Mouse (Mus musculus) heart, embryonic 11.5 days (tissue): Measurements from ENCODE around the gene Sergef. TPM values are rescaled to one million over a fixed set of nuclear protein-coding genes. Genes with fewer than 3 reads are reported as not detected.

ENCODE experiments used
- ATAC-seq: fragments of 200-750 bp; cut with Nextera tagmentation; replicated peaks from 2 replicates; pipeline ENCODE4 v1.8.0; 2017; ENCODE audit warnings: moderate library complexity; ENCODE audit not compliant: insufficient number of reproducible peaks, low FRiP score, low TSS enrichment
- H3K27ac ChIP-seq: fragments of 300-500 bp; sonication (generic); 2 replicates; pipeline ENCODE4 v1.5.1; 2014; ENCODE audit warnings: mild to moderate bottlenecking, low read depth, low read length
- H3K27me3 ChIP-seq: fragments of 300-500 bp; sonication (generic); 2 replicates; pipeline ENCODE4 v1.6.1; 2014; ENCODE audit warnings: mild to moderate bottlenecking, low read length, mixed read lengths; ENCODE audit not compliant: control insufficient read depth, insufficient read depth
- H3K36me3 ChIP-seq: fragments of 300-500 bp; sonication (generic); 2 replicates; pipeline ENCODE4 v1.6.1; 2014; ENCODE audit warnings: mild to moderate bottlenecking, low read length, moderate library complexity, mixed read lengths; ENCODE audit not compliant: control insufficient read depth, insufficient read depth
- H3K4me1 ChIP-seq: fragments of 300-500 bp; sonication (generic); 2 replicates; pipeline ENCODE4 v1.6.1; 2014; ENCODE audit warnings: low read length; ENCODE audit not compliant: control insufficient read depth, insufficient read depth
- H3K4me2 ChIP-seq: fragments of 300-500 bp; sonication (generic); 2 replicates; pipeline ENCODE4 v1.6.1; 2014; ENCODE audit warnings: mild to moderate bottlenecking, moderate library complexity
- H3K4me3 ChIP-seq: fragments of 300-500 bp; sonication (generic); 2 replicates; pipeline ENCODE4 v1.5.1; 2014; ENCODE audit warnings: low read depth, low read length
- H3K9ac ChIP-seq: fragments of 300-500 bp; sonication (generic); 2 replicates; pipeline ENCODE4 v1.6.1; 2014; ENCODE audit warnings: mild to moderate bottlenecking, low read depth, low read length, moderate library complexity
- H3K9me3 ChIP-seq: fragments of 300-500 bp; sonication (generic); replicated peaks from 2 replicates; pipeline ENCODE4 v1.6.1; 2016; ENCODE audit warnings: low read length; ENCODE audit not compliant: control insufficient read depth
- WGBS: fragments of 180-500 bp; shearing (Covaris S2); extraction: QIAGEN DNeasy Blood & Tissue Kit; methylation state at CpG from one replicate; pipeline ENCODE4 v1.1.7; 2014; ENCODE audit not compliant: insufficient replicate concordance; 5-methylcytosine and 5-hydroxymethylcytosine counted together
- polyA plus RNA-seq: library from polyadenylated mRNA; unstranded; fragments of >200 nt; fragmentation: Nextera tagmentation; extraction: Ambion mirVana; gene quantifications from 2 replicates; pipeline ENCODE4 v1.2.1, GENCODE M21; 2014

The Sergef gene
- polyA plus RNA-seq, 1 experiment from 2014 or later = 11.6 TPM

DNA sequence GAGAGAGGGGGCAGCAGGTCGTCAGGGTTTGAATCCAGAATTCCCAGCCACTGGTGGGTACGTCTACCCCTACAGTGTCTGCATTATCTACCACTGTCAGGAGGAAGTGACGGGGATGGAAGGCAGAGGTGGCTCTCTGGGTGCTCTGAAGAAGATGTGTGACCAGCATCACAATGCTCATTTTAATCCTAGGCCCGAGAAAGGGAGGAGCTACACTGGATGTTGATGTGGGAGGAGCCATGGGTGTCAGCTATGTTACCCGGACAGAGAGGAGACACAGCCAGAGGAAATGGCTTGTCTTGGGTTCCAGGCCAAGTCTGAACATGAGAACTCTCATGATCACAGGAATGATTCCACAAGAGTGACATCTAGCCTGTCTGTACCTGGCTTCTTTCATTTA is 122.4 kb downstream of the Sergef start:
- Histone ChIP-seq H3K4me3 (no peak overlapping the region), H3K36me3 (no peaks in the 10 kb centered on the region), H3K4me2 (no peak overlapping the region), H3K9me3 (no peaks in the 10 kb centered on the region), H3K9ac (no peak overlapping the region), H3K4me1 (no peaks in the 10 kb centered on the region), H3K27me3 (no peaks in the 10 kb centered on the region), H3K27ac (no peak overlapping the region)
- 61% methylated on average over 5 of the region's 5 CpGs for WGBS
- no peak for ATAC-seq

DNA sequence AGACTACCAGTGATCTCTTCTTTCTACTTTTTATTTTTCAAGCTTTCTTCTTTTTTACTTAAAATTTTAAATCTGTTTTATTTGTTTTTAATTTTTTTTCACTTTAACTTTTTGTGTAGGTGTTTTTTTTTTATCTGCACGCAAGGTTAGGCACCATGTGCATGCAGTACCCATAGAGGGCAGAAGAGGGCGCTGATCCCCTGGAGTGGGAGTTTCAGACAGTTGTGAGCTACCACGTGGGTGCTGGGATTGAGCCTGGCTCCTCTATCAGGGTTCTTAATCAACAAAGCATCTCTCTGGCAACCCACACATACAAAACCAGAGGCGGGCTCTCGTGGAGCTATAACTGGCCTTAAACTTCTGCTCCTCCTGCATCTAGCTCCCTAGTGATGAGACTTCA is 123.6 kb downstream of the Sergef start:
- no peak overlapping the region for H3K27ac ChIP-seq
- no peaks in the 10 kb centered on the region for H3K36me3 ChIP-seq
- no peaks in the 10 kb centered on the region for H3K9me3 ChIP-seq
- H3K4me3 ChIP-seq = no peak overlapping the region
- H3K4me2 ChIP-seq = no peak overlapping the region
- no peaks in the 10 kb centered on the region for H3K27me3 ChIP-seq
- ATAC-seq = no peak
- 79% methylated on average over 5 of the region's 5 CpGs for WGBS
- H3K9ac ChIP-seq = no peak overlapping the region
- H3K4me1 ChIP-seq = no peaks in the 10 kb centered on the region

DNA sequence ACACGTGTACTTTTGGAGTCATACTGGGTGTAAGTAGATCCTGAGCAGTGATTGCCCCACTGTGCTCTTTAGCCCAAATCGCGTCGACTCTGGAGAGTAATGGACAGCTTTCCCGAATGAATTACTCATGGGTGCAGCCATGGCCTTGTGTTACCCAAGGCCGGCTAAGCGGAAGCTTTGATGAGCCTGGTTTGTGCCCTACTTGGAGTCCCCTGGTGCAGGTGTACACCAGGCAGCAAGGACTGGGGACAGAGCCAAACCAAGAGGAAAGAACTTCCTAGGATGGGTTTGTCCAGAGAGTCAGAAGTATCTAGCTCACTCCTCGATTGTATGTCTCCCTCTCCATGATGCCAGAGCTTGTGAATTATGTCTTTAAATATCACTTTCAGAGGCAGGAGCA is 124.6 kb downstream of the Sergef start:
- no peak overlapping the region for H3K4me2 ChIP-seq
- WGBS = 89% methylated on average over 8 of the region's 8 CpGs
- H3K9ac ChIP-seq = no peak overlapping the region
- no peaks in the 10 kb centered on the region for H3K9me3 ChIP-seq
- H3K4me3 ChIP-seq = no peak overlapping the region
- no peak overlapping the region for H3K27ac ChIP-seq
- ATAC-seq = no peak
- no peaks in the 10 kb centered on the region for H3K4me1 ChIP-seq
- no peaks in the 10 kb centered on the region for H3K27me3 ChIP-seq
- H3K36me3 ChIP-seq = no peaks in the 10 kb centered on the region

DNA sequence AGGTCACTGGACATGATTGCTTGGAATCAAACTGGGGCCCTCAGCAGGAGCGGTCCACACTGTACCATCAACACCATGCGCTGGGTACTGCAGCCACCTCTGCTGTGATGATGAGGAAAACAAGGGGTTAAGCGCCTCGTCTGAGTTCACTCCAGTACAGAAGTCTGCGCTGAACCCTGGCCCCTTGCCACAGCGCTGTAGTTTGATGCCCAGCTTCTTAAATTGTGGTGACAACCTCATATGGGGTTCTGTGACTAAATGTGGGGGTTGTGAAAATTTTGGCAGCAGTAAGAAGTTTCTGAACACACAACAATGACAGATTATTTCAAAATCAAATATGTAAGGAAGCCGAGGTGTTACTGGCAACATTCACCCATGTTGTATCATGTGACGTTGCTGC is 126.0 kb downstream of the Sergef start:
- H3K36me3 ChIP-seq = no peaks in the 10 kb centered on the region
- H3K27me3 ChIP-seq = no peaks in the 10 kb centered on the region
- H3K4me3 ChIP-seq = no peak overlapping the region
- no peak overlapping the region for H3K9ac ChIP-seq
- no peak overlapping the region for H3K27ac ChIP-seq
- no peaks in the 10 kb centered on the region for H3K4me1 ChIP-seq
- no peak for ATAC-seq
- no peaks in the 10 kb centered on the region for H3K9me3 ChIP-seq
- 81% methylated on average over 8 of the region's 8 CpGs for WGBS
- H3K4me2 ChIP-seq = no peak overlapping the region

DNA sequence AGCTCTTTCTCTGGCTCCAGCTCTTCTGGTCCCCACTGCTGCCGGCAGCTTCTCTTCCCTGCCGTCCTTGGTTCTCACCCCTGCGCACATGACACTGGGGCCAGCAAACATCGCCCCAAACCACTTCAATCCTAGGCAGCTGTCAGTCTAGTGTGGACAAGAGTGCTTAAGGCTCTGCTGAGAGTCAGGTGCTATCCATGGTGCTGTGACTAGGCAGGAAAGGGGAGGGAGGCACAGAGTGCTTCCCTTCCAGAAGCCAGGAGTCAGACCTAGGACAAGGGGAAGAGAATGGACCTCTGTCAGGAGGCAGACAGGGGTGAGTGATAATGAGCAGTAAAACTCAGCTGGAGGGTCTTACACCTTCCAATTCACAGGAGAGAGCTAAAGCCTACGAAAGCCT is 126.8 kb downstream of the Sergef start:
- no peak for ATAC-seq
- H3K36me3 ChIP-seq = no peaks in the 10 kb centered on the region
- no peak overlapping the region for H3K27ac ChIP-seq
- H3K9me3 ChIP-seq = no peaks in the 10 kb centered on the region
- H3K4me3 ChIP-seq = no peak overlapping the region
- no peaks in the 10 kb centered on the region for H3K4me1 ChIP-seq
- H3K9ac ChIP-seq = no peak overlapping the region
- 40% methylated on average over 5 of the region's 5 CpGs for WGBS
- H3K4me2 ChIP-seq = no peak overlapping the region
- H3K27me3 ChIP-seq = no peaks in the 10 kb centered on the region

DNA sequence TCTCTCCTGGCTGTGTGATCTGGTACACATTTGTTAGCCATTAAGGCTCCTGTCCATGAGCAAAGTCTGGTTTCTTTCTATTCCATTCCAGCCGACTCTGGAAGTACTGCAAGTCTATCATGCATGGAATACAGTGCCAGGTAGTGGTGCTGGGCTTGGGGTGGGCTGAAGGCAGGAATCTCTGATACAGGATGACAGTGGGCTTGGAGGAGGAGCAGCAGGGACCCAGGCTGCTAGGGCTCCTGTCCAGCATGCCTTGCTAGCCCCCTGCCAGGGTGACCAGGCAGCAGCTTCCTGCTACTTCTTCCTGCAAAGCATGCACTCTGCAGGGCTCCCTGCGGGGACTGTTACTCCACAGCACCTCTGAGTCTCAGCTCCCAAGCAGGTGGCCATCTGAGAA is 128.8 kb downstream of the Sergef start:
- H3K9me3 ChIP-seq = no peaks in the 10 kb centered on the region
- no peak overlapping the region for H3K9ac ChIP-seq
- H3K27me3 ChIP-seq = no peaks in the 10 kb centered on the region
- 65% methylated on average over 2 of the region's 2 CpGs for WGBS
- H3K4me2 ChIP-seq = no peak overlapping the region
- H3K36me3 ChIP-seq = no peaks in the 10 kb centered on the region
- H3K4me1 ChIP-seq = no peaks in the 10 kb centered on the region
- ATAC-seq = no peak
- H3K4me3 ChIP-seq = no peak overlapping the region
- H3K27ac ChIP-seq = no peak overlapping the region

DNA sequence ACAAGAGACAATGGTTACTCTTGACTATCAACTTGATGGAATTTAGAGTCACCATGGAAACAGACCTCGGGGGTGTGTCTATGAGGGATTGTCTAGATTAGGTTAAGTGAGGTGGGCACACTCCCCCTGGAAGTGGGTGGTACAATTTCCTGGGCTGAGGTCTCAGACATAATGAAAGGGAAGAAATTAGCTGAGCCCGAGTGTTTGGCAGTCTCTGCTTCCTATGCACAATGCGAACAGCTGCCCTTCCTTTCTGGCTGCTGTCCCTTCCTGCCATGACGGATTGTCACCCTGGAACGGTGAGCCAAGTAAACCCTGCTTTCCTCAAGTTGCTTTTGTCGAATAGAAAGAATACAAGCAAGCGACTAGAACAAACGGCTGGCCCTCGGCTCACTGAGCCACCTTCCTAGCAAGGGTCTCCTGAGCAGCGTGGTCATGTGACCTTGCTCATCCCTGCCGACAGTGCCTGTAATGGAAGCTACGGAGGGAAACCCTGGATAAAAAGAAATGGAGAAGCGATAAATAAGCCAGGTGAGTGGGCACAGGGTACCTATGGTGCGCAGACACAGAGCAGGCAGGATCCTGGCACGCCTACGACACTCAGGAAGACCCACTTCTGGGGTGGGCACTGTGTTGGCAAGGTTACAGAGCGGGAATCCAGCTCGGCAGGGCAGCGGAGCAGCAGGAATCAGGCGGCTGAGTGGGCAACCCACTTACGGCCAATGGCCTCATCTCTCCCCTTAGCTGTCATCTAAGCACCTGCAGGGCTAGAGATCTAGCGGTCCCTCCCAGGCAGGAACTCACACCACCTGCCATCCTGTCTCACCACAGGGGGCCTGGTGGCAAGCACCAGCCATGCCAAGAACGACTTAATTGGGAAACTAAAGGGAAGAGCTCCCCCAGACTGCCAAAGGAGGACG is 130.0 kb downstream of the Sergef start:
- no peaks in the 10 kb centered on the region for H3K27me3 ChIP-seq
- no peak overlapping the region for H3K9ac ChIP-seq
- no peak for ATAC-seq
- H3K4me1 ChIP-seq = no peaks in the 10 kb centered on the region
- no peak overlapping the region for H3K4me3 ChIP-seq
- 65% methylated on average over 24 of the region's 24 CpGs for WGBS
- H3K9me3 ChIP-seq = no peaks in the 10 kb centered on the region
- no peak overlapping the region for H3K4me2 ChIP-seq
- no peaks in the 10 kb centered on the region for H3K36me3 ChIP-seq
- no peak overlapping the region for H3K27ac ChIP-seq

DNA sequence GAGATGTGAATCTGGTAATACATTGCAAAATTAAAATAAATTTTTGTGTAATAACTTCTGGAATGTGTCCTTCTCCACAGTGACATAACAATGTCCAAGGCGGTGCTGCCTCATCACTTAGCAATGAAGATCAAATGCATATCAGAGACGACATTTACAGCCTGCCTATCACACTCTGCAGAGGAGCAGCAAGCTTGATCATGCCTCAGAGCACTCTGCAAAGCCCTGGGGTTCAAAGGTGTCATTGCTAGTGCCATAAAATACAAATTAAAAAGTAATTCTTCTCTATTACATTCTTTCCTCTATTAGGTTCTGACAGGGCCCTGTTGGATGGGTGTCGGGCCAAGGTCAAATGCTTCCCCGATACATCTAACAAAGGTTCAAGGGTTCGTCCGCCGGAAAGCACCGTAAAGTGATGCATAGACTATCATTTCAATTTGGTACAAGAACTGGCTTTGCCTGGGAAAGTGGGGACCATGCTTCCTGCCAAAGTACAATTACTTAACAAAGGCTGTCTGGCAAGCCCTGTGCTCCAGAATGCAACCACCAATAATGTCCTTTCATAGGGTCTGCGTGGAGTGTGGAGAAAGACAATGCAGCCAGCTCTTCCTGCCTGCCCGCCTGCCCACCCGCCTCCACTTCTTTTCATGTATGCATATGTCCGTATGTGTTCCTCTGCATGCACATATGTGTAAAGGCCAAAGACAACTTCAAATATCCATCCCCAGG is 130.9 kb downstream of the Sergef start:
- Histone ChIP-seq H3K27me3 (no peaks in the 10 kb centered on the region), H3K9ac (no peak overlapping the region), H3K9me3 (no peaks in the 10 kb centered on the region), H3K27ac (no peak overlapping the region), H3K4me2 (no peak overlapping the region), H3K36me3 (no peaks in the 10 kb centered on the region), H3K4me3 (no peak overlapping the region), H3K4me1 (no peaks in the 10 kb centered on the region)
- ATAC-seq = no peak
- 81% methylated on average over 12 of the region's 12 CpGs for WGBS
